Mouse (Mus musculus) embryonic facial prominence, embryonic 11.5 days (tissue): ENCODE measurements around the gene Tgfbrap1. TPM values are rescaled to one million over a fixed set of nuclear protein-coding genes. Genes with fewer than 3 reads are reported as not detected.
"Not testable (repeated sequence)": the region's sequence is repeated elsewhere in the genome, so short reads cannot be mapped to it uniquely, and the experiment has no call there.

Source experiments
- ATAC-seq: fragments of 200-750 bp; cut with Nextera tagmentation; replicated peaks from 2 replicates; pipeline ENCODE4 v1.8.0; 2017; ENCODE audit warnings: low read depth; ENCODE audit not compliant: insufficient number of reproducible peaks, low FRiP score, low TSS enrichment
- DNase-seq: peaks from one replicate; pipeline ENCODE4 v3.0.0-alpha.2; 2015; ENCODE audit warnings: low spot score
- H3K27ac ChIP-seq: fragments of 300-500 bp; sonication (generic); replicated peaks from 2 replicates; pipeline ENCODE4 v1.5.1; 2014; ENCODE audit warnings: mild to moderate bottlenecking, low read depth, low read length, control low read depth
- H3K27me3 ChIP-seq: fragments of 300-500 bp; sonication (generic); 2 replicates; pipeline ENCODE4 v1.6.1; 2014; ENCODE audit warnings: mild to moderate bottlenecking, low read length, moderate library complexity, mixed read lengths; ENCODE audit not compliant: control insufficient read depth, insufficient read depth
- H3K36me3 ChIP-seq: fragments of 300-500 bp; sonication (generic); replicated peaks from 2 replicates; pipeline ENCODE4 v1.6.1; 2014; ENCODE audit warnings: low read depth, mild to moderate bottlenecking, low read length, moderate library complexity, mixed read lengths; ENCODE audit not compliant: control insufficient read depth, insufficient read depth
- H3K4me1 ChIP-seq: fragments of 300-500 bp; sonication (generic); 2 replicates; pipeline ENCODE4 v1.6.1; 2014; ENCODE audit warnings: low read length, mixed read lengths; ENCODE audit not compliant: control insufficient read depth, insufficient read depth
- H3K4me2 ChIP-seq: fragments of 300-500 bp; sonication (generic); 2 replicates; pipeline ENCODE4 v1.6.1; 2014; ENCODE audit warnings: low read depth, mild to moderate bottlenecking, control low read depth, low read length, moderate library complexity
- H3K4me3 ChIP-seq: fragments of 300-500 bp; sonication (generic); 2 replicates; pipeline ENCODE4 v1.5.1; 2014; ENCODE audit warnings: low read depth, low read length, control low read depth
- H3K9ac ChIP-seq: fragments of 300-500 bp; sonication (generic); replicated peaks from 2 replicates; pipeline ENCODE4 v1.6.1; 2014; ENCODE audit warnings: mild to moderate bottlenecking, control low read depth, low read length
- H3K9me3 ChIP-seq: fragments of 300-500 bp; sonication (generic); replicated peaks from 2 replicates; pipeline ENCODE4 v1.6.1; 2016; ENCODE audit warnings: mild to moderate bottlenecking, low read length, inconsistent platforms, mixed read lengths; ENCODE audit not compliant: control insufficient read depth
- WGBS: fragments of 180-500 bp; shearing (Covaris S2); extraction: QIAGEN DNeasy Blood & Tissue Kit; methylation state at CpG from one replicate; pipeline ENCODE4 v1.1.7; 2014; 5-methylcytosine and 5-hydroxymethylcytosine counted together
- polyA plus RNA-seq: library from polyadenylated mRNA; unstranded; fragments of >200 nt; fragmentation: Nextera tagmentation; extraction: Ambion mirVana; gene quantifications from 2 replicates; pipeline ENCODE4 v1.2.1, GENCODE M21; 2014

Tgfbrap1 gene
- polyA plus RNA-seq, 1 experiment from 2014 or later: 12.1 TPM

DNA sequence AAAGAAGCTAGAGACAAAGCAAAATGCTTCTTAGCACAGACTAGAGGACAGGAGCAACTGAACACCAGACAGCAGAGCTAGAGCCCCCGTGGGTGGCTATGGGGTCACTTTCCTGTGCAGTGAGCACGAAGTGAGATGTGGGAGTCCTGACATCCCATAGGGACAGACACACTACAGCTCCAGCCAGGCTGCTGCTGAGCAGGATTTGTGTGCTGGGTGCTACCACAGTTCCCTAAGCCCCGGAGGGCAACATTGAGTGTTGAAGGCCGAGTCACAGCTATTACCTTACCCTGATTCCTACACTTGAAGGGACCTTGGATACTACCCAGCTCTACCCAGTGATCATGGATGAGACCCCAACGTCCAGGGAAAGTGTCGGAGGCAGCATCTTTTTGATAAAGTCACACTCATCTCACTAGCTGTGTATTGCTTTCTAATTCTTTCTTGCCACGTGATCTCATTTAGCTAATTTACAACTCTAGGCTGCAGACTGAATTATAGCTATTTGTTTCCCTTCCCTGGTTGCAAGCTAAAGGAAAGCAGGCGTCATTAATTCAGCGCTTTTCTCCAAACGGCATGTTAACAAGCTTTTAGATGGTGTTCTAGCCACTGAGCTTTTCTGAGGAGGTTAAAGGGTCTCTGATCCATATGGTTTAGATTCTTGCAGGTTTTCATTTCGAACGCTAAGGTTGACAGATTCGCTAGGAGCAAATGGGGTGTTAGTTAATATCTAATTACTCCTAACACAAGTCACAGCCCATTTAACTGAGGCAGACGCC lies 53.0 kb downstream of the Tgfbrap1 start:
- 61% methylated on average over 14 of the region's 14 CpGs for WGBS
- ATAC-seq (no peak), DNase-seq (peak; percentile 19)
- H3K9me3 ChIP-seq: no peaks in the 10 kb centered on the region
- no peaks in the 10 kb centered on the region for H3K27me3 ChIP-seq
- no peaks in the 10 kb centered on the region for H3K4me1 ChIP-seq
- H3K27ac ChIP-seq: no peak overlapping the region
- no peak overlapping the region for H3K4me3 ChIP-seq
- no peak overlapping the region for H3K9ac ChIP-seq
- no peaks in the 10 kb centered on the region for H3K36me3 ChIP-seq
- H3K4me2 ChIP-seq: no peak overlapping the region

GRCm38 (mm10) chr1:43042271-43042670 lies 56.2 kb downstream of the Tgfbrap1 start:
- Histone ChIP-seq H3K4me2 (no peak overlapping the region), H3K4me1 (no peaks in the 10 kb centered on the region), H3K9me3 (no peaks in the 10 kb centered on the region), H3K27ac (no peak overlapping the region), H3K4me3 (no peak overlapping the region), H3K9ac (no peak overlapping the region), H3K36me3 (no peaks in the 10 kb centered on the region), H3K27me3 (no peaks in the 10 kb centered on the region)
- 50% methylated on average over 6 of the region's 6 CpGs for WGBS
- ATAC-seq: no peak
- no peak for DNase-seq

- Histone ChIP-seq H3K27me3 (no peaks in the 10 kb centered on the region), H3K9ac (no peak overlapping the region), H3K4me1 (no peaks in the 10 kb centered on the region), H3K27ac (no peak overlapping the region), H3K9me3 (no peaks in the 10 kb centered on the region), H3K4me2 (no peak overlapping the region), H3K4me3 (no peak overlapping the region), H3K36me3 (no peaks in the 10 kb centered on the region)
- WGBS: 87% methylated on average over 7 of the region's 7 CpGs
- DNase-seq (no peak), ATAC-seq (no peak)
Observed at GRCm38 (mm10) chr1:43036014-43036413, 62.4 kb downstream of the Tgfbrap1 start.

DNA sequence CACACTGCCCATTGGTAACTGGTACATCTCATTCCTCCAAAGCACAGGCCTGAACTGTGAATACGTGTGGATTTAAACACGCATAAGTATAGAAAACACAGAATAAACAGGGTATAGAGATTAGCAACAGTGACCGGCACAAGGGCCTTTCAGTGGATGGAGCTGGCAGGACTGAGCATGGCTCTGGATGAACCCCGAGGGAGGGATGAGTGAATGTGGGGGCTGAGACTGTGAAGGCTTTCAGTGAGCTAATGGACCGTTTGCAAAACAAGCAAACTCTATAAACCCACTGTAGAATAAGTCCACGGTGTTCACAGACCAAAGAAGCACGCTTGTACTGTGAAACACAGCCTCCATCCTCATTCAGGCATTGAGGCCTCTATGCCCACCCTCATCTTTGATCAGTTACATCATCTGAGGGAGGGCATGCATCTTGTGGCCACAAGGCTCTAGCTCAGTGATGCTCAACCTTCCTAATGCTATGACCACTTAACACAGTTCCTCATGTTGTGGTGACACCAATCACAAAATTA lies 83.2 kb downstream of the Tgfbrap1 start:
- not testable (repeated sequence) for ATAC-seq, H3K27me3 ChIP-seq
- 92% methylated on average over 7 of the region's 7 CpGs for WGBS

DNA sequence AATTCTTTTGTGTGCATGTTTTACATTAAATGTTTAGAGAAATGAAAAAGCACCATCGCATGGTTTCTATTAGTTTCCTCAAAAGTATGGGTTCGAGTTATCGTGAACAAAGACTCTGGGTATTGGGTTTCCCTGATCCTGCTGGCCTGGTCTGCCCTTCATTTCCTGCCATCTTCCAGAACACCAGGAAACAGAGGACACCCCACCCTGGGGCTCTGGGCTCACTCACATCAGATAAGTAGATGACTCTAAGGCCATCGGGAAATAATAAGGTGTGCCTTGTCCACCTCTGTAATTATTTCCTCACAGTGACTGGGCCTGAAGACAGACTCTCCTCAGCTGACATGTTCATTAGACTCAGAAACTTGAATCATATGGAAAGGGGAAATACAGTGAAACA lies 88.0 kb downstream of the Tgfbrap1 start:
- 38% methylated on average over 4 of the region's 4 CpGs for WGBS
- H3K27ac ChIP-seq: no peak overlapping the region; the same call in none of the 2 replicates
- H3K9ac ChIP-seq: no peak overlapping the region
- H3K27me3 ChIP-seq: no peaks in the 10 kb centered on the region
- H3K9me3 ChIP-seq: no peaks in the 10 kb centered on the region
- no peaks in the 10 kb centered on the region for H3K36me3 ChIP-seq
- DNase-seq: peak; percentile 75
- no peaks in the 10 kb centered on the region for H3K4me1 ChIP-seq
- 0 out of 2 replicates have a peak, but pooled peaks have one; percentile 37 for ATAC-seq
- H3K4me3 ChIP-seq: no peak overlapping the region
- no peak overlapping the region for H3K4me2 ChIP-seq

More for the DNA sequence above, 83.2 kb downstream of the Tgfbrap1 start:
- not testable (repeated sequence) for H3K4me3 ChIP-seq, H3K4me1 ChIP-seq, H3K4me2 ChIP-seq, H3K27ac ChIP-seq, H3K9me3 ChIP-seq, DNase-seq, H3K9ac ChIP-seq, H3K36me3 ChIP-seq

- Histone ChIP-seq H3K9ac (no peak overlapping the region), H3K27me3 (no peaks in the 10 kb centered on the region), H3K9me3 (no peaks in the 10 kb centered on the region), H3K27ac (no peak overlapping the region), H3K4me2 (no peak overlapping the region), H3K4me3 (no peak overlapping the region), H3K4me1 (no peaks in the 10 kb centered on the region), H3K36me3 (no peaks in the 10 kb centered on the region)
- DNase-seq (no peak), ATAC-seq (no peak)
- 83% methylated on average over 4 of the region's 4 CpGs for WGBS
Observed at GRCm38 (mm10) chr1:43006524-43006923, 91.9 kb downstream of the Tgfbrap1 start.

- ATAC-seq: peak; percentile 80
Observed at GRCm38 (mm10) chr1:43006051-43006514, 92.4 kb downstream of the Tgfbrap1 start.

More at GRCm38 (mm10) chr1:43006051-43006514, 92.4 kb downstream of the Tgfbrap1 start:
- no peaks in the 10 kb centered on the region for H3K36me3 ChIP-seq
- DNase-seq: peak; percentile 26
- no peak overlapping the region for H3K27ac ChIP-seq
- no peak overlapping the region for H3K4me3 ChIP-seq
- H3K4me1 ChIP-seq: no peaks in the 10 kb centered on the region
- no peaks in the 10 kb centered on the region for H3K27me3 ChIP-seq
- no peak overlapping the region for H3K9ac ChIP-seq
- H3K9me3 ChIP-seq: no peaks in the 10 kb centered on the region
- H3K4me2 ChIP-seq: no peak overlapping the region
- 44% methylated on average over 13 of the region's 13 CpGs for WGBS
